Mouse (Mus musculus) A20 (cell line): ENCODE measurements around the gene Rcbtb2.

Experiments
- DNase-seq: peaks from one replicate; pipeline ENCODE4 v3.0.0-alpha.2; 2011; ENCODE audit warnings: low read depth, low spot score

Gene Rcbtb2

DNA sequence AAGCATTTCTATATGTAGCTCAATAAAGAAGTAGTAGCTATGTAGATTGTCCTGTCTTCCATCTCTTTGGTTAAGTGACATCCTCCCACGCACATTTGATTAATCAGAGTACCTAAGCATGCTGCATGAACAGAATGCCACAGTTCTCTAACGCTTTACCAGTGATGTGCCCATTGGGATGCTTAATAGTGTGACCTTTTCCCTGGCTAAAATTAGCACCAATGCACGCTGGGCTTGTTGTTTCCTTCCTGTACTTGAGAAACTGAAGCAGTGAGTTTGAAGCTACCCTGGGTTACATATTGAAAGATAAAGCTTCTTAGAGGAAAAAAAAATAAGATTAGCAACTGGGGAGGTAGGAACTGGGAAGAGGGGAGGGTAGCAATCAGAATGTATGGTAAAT lies 81.2 kb downstream of the Rcbtb2 start:
- DNase-seq = no peak

DNA sequence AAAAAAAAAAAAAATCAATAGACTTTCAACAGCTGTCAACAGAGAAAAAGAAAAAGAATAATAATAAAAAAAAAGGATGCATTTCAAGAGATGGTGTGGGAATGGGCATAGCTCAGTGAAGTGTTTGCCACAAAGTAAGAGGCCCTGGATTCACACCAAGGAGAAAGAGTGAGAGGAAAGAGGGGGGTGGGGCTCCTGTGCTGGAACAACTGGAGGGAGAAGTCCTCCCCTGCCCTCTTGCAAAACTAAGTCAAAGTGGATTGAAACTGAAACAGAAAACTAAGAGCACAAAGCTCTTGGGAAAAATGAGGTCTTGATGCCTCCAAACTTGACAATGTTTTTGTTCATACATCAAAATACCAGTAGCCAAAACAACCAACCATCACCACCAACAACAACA lies 86.4 kb downstream of the Rcbtb2 start:
- DNase-seq = no peak

DNA sequence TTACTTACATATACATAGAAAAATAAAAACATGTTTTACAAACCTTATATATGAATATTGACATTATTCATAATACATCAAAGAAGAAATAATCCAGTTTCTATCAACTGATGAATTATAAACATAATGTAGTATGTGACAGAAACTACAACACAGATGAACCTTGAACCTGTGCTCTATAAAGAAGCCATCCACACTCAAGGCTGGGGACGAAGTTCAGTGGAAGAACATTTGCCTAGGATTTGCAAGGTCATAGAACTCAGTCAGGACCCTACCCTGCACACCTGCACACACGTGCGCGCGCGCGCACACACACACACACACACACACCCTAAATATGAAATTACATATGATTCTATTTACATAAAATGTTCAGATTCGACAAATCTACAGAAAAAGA lies 87.4 kb downstream of the Rcbtb2 start:
- DNase-seq = no peak

DNA sequence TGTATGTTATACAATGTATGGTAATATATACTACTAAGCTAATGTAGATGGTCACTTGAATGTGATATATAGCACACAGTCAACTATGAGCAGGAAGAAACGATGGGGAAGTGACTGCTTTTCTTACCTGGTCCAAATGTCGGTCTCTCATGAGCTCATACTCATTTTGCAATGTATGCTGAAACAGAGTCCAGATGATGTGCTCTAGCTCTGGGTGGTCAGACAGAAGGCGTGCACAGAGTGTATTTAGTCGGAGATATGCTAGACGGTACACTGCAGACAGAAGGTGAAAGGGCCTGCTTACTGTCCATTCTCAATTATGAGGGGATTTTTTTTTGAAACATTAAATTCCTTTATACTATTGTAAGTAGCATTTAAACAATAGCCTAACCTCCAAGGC lies 88.6 kb downstream of the Rcbtb2 start:
- DNase-seq = no peak

DNA sequence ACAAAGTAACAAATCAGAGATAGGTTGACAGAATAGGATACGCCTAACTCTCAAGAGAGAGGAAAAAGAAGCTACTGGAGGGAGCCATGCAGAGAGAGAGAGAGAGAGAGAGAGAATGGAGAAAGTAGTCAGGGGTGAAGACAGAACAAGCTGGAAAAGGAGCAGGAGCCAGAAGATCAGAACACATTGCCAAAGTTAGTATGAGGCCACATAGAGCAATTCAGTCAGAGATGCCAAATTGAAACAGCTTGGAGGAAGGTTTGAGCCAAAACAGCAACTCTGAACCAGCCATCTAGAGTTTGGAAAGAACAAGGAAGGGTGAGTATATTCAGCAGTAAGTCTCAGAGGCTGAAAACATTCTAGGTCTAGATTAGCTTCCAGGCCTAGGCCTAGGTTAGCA lies 94.2 kb downstream of the Rcbtb2 start:
- DNase-seq = no peak

DNA sequence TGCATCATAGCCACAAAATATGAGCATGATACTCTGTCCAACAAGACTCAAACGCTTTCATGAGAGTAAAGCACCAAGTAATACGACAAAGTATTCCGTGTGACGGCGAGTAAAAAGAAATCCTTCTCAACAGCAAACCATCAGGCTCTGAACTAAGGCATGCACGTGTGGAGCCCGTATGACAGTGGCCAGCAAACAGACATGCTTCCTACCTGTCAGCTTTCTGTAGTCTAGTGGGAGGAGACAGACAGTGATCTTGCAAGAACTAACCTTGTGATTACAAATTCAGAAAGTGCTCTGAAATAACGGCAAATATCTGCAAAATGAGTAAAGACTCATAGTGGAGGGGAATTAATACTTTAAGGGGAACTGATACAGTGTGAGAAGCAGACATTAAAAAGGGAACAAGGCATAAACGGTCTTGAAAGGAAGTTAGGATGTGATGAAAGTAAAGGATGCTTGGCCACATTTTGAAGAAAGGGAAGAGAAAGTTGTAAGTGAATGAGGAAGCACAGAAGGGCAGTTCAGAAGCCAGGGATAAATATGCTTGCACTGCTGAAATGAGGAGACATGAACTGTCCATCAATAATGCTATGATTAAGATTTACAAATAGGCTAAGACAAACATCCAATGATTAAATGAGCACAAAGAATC lies 99.6 kb downstream of the Rcbtb2 start:
- DNase-seq = peak; percentile 78

DNA sequence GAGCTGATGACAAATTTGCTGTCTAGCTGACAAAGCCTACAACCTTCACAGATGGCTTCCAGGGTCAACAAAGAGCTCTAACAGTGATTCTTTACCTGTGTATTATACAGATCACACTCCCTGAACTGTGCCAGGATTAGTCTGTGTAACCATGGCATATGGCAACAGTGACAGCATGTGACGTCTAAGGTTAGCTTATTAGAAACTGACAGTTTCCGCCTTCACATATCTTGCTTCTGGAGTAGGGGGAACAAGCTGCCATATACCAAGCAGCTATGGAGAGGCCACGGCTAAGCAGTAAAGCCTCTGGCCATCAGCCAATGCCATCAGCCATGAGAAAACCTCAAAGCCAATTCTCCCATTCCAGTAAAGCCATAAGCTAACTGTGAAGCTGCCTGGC lies 103.5 kb downstream of the Rcbtb2 start:
- no peak for DNase-seq

DNA sequence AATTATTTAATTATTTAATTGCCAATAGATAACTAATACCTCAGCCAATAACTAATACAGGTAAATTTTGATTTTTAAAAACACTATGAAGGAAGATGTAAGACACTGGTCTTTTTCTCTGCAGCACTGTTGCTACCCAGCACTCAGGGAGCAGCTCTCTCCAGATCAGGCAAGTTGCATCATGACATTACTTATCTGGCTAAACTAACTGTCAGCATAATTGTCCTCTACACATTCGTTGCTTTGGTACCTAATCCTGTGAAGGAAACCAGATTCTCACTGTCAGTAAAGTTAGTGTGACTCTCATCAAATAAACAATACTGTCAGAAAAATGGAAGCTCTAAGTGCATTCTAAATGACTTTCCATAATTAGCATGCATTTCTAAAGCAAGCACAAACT lies 104.0 kb downstream of the Rcbtb2 start:
- no peak for DNase-seq

DNA sequence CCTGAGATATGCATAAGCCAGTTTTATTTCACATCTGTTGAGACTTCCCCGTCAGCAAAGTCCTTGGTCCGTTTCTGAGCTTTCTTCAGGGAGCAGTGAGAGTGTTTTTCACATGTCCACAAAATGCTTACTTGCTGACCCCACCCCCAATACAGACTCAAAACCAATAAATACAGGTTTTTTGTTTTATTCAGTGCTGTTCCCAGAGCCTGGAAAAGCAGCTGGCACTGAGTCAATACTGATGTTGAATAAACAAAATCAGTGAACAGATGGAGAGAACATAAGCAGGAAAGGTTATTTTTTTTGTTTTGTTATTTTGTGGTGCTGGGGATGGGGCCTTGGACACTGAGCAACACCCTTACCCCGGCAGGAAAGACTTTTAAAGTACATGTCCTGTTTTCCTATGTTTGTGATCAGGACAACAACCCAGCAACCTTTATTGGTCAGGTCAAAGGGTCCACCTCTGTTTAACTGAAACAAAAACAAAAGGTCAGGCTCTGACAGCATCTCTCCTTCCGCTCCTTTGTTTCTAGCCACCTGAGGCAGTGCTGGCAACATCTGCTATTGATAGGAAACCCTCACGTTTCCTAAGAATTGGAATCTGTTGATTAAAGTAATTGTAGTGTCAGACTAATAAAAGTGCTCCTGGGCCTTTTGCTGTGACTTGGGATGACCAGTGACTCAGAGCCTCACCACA lies 108.6 kb downstream of the Rcbtb2 start:
- no peak for DNase-seq

DNA sequence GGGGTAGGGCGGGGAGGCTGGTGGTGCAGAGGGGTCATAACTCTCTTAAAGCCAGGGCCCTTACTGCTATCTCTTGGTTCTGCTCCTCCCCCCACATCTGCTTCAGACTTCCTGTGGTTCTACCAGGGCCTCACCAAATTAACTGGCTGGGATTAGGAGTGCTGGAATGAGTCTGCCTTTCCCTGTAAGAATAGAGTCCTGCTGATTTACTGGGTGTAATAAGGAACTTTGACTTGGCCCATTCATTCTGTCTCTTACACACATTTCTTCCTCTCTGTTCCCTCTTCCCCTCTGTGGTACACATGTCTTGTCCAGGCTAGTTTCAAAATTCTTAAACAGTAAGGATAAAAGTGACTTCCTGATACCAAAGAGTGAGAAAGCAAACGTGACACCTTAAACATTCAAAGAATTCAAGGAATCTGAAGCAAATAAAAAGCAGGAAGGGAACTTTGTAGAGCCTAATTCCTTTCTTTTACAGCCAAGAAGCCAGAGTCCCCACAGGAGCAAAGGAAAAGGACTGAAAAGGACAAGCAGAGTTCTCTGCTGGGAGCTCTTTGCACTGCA lies 111.7 kb downstream of the Rcbtb2 start:
- DNase-seq = no peak

DNA sequence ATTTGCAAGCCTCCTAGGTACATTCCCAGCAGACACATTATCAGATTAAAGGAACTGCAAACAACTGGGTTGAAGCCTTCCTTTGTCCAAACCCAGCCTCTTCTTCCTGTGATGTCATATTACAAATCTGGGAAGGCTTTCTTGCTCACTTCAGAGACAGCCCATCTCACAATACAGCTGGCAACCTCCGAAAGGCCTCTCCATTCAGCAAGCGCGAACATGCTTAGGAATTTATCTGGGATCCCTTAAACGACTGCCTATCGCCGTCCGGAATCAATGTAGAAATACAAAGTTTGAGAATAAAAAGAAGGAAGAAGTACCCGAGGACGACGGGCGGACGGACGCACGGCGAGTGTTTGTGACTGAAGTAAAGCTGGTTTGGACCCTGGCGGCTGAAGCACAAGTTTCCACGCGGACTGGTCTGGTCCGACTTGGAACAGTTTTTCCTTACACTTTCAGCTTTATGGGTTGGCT lies 115.0 kb downstream of the Rcbtb2 start, which contains the start of gene Lpar6:
Lpar6 (plus strand) TSS at position 48 of the 474 bp plus-strand sequence.
- no peak for DNase-seq

DNA sequence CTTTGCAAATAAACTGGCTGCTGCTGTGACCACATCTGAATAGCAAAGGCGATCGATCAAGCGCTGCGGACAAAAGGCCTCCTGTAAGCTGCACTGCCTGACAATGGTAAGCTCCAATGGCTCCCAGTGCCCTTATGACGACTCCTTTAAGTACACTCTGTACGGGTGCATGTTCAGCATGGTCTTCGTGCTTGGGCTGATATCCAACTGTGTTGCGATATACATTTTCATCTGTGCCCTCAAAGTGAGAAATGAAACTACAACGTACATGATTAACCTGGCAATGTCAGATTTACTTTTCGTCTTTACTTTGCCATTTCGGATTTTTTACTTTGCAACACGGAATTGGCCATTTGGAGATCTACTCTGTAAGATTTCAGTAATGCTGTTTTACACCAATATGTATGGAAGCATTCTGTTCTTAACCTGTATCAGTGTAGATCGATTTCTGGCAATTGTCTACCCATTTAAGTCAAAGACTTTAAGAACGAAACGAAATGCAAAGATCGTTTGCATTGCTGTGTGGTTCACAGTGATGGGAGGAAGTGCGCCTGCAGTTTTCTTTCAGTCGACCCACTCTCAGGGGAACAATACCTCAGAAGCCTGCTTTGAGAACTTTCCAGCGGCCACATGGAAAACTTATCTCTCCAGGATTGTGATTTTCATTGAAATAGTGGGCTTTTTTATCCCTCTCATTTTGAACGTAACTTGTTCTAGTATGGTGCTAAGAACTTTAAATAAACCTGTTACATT lies 115.8 kb downstream of the Rcbtb2 start:
- DNase-seq = peak; percentile 68

DNA sequence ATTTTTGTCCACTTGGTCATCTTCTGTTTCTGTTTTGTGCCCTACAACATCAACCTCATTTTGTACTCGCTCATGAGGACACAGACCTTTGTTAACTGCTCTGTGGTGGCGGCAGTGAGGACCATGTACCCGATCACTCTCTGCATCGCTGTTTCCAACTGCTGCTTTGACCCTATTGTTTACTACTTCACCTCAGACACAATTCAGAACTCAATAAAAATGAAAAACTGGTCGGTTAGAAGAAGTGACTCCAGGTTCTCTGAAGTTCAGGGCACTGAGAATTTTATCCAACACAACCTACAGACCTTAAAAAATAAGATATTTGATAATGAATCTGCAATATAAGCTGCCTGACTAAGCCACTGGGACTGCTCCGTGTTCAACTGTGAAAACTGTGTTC lies 116.5 kb downstream of the Rcbtb2 start:
- DNase-seq = peak; percentile 53

DNA sequence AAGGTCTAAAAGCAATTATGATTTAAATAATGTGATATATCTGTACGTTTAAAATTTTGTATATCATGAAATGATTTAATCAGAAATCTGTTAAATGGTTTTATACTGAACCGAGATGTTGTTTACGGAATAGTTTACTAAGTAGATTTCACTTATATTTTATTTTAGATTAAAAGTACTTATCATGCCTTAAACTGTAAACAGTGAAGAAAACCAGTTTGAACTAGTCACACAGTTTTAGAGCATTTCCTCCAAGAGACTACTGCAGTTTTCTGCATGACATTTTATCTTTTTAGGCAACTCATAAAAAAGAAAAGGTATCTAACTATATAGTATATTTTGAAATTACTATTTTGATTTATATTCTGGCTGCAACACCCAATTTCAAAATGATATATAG lies 117.0 kb downstream of the Rcbtb2 start:
- no peak for DNase-seq

DNA sequence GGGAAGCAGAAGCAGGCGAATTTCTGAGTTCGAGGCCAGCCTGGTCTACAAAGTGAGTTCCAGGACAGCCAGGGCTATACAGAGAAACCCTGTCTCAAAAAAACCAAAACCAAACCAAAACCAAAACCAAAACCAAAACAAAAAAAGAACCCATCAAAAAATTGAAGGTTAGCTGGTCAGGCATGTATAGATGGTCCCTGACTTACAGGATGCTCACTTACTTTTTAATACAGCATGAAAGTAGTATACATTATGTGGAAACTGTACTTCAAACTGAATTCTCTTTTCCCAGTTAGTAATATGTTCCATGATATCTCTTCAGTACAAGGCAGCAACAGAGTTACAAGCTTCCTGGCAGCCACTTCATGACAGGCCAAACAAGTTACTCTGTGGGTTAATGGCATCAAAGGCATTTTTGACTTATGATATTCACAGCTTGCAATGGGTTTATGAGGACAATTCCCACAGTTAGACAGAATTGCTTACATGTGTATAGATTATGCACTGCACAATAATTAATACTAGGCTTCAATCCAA lies 121.3 kb downstream of the Rcbtb2 start:
- DNase-seq = no peak

DNA sequence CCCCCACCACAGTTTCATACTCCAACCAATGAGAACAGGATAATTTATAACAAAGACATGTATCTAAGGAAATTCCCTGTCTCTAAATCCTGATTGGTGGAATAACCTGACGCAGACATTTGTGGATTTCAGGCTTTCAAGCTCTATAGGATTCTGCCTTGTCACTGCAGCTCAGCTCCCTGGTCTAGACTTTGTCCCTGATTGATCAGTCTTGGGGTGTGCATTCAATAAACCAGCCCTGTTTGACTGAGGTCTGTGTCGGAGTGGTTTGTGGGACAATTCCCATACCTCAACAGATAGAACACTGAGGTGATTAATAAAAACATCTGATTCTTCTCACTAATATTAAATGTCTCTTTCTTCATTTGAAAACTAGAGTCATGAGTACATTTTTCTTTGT lies 127.2 kb downstream of the Rcbtb2 start:
- no peak for DNase-seq

DNA sequence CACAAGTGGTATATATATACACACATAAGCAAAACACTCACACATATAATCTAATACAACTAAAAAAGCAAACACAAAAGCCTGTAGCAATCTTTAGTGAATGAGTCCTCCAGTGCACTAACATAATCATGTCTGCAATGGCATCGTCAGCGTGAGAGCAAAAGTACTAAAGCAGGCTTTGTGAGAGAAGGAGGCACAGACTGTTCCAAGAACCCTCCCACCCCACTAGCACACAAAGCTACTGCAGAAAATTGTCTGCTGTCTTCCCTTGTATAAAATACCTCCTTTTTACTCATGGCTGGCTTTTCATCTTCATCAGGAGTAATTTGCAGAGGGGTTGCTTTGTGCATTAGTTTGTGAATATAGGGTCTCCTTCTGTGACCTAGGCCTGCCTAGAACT lies 129.4 kb downstream of the Rcbtb2 start:
- DNase-seq = no peak

DNA sequence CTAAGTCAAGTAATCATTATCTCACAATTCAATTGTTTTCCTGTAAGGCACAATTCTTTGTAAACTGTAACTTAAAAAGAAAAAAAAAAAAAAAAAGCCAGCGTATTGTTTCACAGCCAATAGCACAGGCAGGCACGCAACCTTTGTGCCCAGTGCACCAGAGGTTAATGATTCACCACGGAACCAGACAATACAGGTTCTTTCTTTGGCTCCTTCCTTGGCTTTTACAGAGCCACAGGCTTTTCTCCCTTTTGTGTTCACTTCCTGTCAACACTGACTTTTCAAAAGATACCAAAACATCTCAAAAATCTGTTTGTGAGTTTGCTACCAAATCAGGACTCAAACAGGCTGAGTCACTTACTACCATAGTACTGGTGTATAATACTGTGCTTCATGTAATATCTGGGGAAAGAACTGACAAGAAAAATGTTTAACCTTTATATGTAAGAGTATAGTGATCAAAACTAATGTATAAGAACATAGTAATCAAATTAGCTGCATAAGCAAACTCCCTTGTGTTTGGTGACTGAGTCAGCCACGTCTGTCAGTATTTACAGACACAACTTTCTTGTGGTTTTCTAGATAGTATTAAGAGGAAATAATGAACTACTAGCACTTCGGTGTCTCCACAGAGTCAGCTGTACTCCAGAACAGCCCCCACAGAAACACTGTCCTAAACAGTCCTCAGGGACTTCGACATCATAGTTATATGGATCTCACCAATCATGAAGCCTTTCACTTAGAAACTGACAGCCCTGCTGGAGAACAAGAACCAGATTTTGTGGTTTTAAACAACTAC lies 130.8 kb downstream of the Rcbtb2 start:
- no peak for DNase-seq

DNA sequence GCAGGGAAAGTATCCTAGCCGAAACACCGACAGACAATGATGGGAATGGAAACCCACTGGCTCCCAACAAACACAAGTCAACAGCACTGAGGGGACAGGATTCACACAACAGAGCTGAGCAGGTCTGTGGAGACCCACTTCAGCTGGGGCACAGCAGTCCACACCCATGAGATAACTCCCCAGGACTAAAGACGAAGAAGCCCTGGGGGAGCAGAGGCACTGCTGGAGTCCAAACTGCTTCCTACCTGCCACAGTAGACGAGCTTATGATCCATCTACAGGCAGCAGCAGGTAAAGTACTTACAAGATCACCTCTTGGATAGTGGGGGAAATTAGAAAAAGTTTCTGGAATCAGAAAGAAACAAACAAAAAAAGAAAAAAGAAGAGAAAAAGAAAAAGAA lies 131.6 kb downstream of the Rcbtb2 start:
- no peak for DNase-seq

DNA sequence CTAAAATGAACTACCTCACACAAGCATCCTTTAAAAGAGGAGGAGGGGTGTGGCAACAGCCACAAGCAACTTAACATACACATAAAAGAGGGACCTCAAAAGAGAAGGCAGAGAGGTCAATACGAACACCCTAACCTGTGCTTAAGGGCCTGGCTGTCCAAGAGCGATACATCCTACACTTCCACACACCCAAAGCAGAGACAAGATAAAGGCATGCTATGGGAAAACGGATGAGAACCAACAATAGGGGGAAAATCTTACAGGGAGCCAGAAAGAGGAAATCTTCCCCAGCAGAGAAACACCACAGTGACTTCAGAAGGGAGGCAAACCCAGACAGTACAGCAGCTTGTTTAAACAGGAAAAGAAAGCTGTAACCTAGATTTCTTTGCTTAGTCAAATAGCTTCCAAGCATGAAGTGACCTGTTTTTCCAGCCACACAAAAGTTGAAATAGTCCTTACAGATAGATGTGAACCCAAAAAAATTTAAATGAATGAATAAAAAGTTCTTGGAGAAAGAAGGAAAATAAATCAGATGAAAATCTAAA lies 132.7 kb downstream of the Rcbtb2 start:
- no peak for DNase-seq

DNA sequence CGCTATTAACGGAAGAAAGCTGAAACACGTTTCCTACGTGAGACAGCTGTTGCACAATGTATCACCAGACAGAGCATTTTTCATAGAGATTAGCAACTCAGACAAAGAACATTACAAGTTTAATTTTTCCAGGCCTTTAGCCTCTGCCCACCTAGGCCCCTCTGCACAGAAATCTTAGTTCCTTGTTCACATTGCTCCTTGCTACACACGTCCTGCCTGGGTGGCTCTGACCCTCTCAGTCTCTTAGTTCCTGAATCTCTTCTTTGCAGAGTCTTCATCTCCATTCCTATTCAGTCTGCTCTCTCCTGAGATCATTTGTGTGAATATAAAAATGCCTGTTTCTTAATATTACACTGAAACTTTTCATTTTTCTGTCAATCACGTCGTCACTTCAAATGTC lies 134.5 kb downstream of the Rcbtb2 start:
- no peak for DNase-seq
